Mouse (Mus musculus): ENCODE results near the gene Hmgxb4. TPM values are rescaled to one million over a fixed set of nuclear protein-coding genes. Genes with fewer than 3 reads are reported as not detected.
A peak's percentile ranks its signal among the peaks of the same experiment; 100 is the strongest.

The Hmgxb4 gene
- polyA plus RNA-seq, 1 experiment: 6.0 TPM

GRCm38 (mm10) chr8:74993475-74994451 is 607 bp downstream of the Hmgxb4 start:
- peak overlapping the region; percentile 66 for H3K27ac ChIP-seq (ENCODE audit: control insufficient read depth, insufficient read depth, low read depth, low read length)
- TF ChIP-seq POLR2A (IDR thresholded peaks at IDR 0.05; ENCODE audit: control insufficient read depth, low read depth, low read length) (peak; percentile 76), CTCF (IDR thresholded peaks at IDR 0.05; ENCODE audit: control insufficient read depth, insufficient read depth, insufficient replicate concordance, low read depth, low read length) (no peak)
- H3K4me3 ChIP-seq (ENCODE audit: control insufficient read depth, low read depth, low read length): peak overlapping the region; percentile 86
- H3K36me3 ChIP-seq (ENCODE audit: control insufficient read depth, insufficient read depth, low read length): no peaks in the 10 kb centered on the region
- H3K27me3 ChIP-seq (ENCODE audit: control insufficient read depth, insufficient read depth, low read length): no peaks in the 10 kb centered on the region
- H3K4me1 ChIP-seq (ENCODE audit: control insufficient read depth, insufficient read depth, low read length): peaks cover 6% of the 10 kb centered on the region

- TF ChIP-seq CTCF (IDR thresholded peaks at IDR 0.05; ENCODE audit: control insufficient read depth, insufficient read depth, insufficient replicate concordance, low read depth, low read length) (no peak), POLR2A (IDR thresholded peaks at IDR 0.05; ENCODE audit: control insufficient read depth, low read depth, low read length) (no peak)
- Histone ChIP-seq H3K4me3 (ENCODE audit: control insufficient read depth, low read depth, low read length) (peak overlapping the region; percentile 33), H3K27me3 (ENCODE audit: control insufficient read depth, insufficient read depth, low read length) (no peaks in the 10 kb centered on the region), H3K4me1 (ENCODE audit: control insufficient read depth, insufficient read depth, low read length) (peaks cover 6% of the 10 kb centered on the region), H3K36me3 (ENCODE audit: control insufficient read depth, insufficient read depth, low read length) (no peaks in the 10 kb centered on the region), H3K27ac (ENCODE audit: control insufficient read depth, insufficient read depth, low read depth, low read length) (peak overlapping the region; percentile 49)
These were observed 1.4 kb downstream of the Hmgxb4 start for GRCm38 (mm10) chr8:74994540-74994939.

- no peaks in the 10 kb centered on the region for H3K4me1 ChIP-seq (ENCODE audit: control insufficient read depth, insufficient read depth, low read length)
- peaks cover 1% of the 10 kb centered on the region; the same call in 1 of the 2 replicates for H3K36me3 ChIP-seq (ENCODE audit: control insufficient read depth, insufficient read depth, low read length)
- no peak overlapping the region for H3K27ac ChIP-seq (ENCODE audit: control insufficient read depth, insufficient read depth, low read depth, low read length)
- TF ChIP-seq POLR2A (IDR thresholded peaks at IDR 0.05; ENCODE audit: control insufficient read depth, low read depth, low read length): no peak
- no peak for TF ChIP-seq CTCF (IDR thresholded peaks at IDR 0.05; ENCODE audit: control insufficient read depth, insufficient read depth, insufficient replicate concordance, low read depth, low read length)
- H3K4me3 ChIP-seq (ENCODE audit: control insufficient read depth, low read depth, low read length): no peak overlapping the region
- H3K27me3 ChIP-seq (ENCODE audit: control insufficient read depth, insufficient read depth, low read length): no peaks in the 10 kb centered on the region
These were observed 7.3 kb downstream of the Hmgxb4 start for GRCm38 (mm10) chr8:75000431-75000830.

- Histone ChIP-seq H3K27me3 (ENCODE audit: control insufficient read depth, insufficient read depth, low read length) (no peaks in the 10 kb centered on the region), H3K4me3 (ENCODE audit: control insufficient read depth, low read depth, low read length) (no peak overlapping the region), H3K36me3 (ENCODE audit: control insufficient read depth, insufficient read depth, low read length) (no peaks in the 10 kb centered on the region), H3K4me1 (ENCODE audit: control insufficient read depth, insufficient read depth, low read length) (no peaks in the 10 kb centered on the region), H3K27ac (ENCODE audit: control insufficient read depth, insufficient read depth, low read depth, low read length) (no peak overlapping the region)
- no peak for TF ChIP-seq CTCF (IDR thresholded peaks at IDR 0.05; ENCODE audit: control insufficient read depth, insufficient read depth, insufficient replicate concordance, low read depth, low read length)
- no peak for TF ChIP-seq POLR2A (IDR thresholded peaks at IDR 0.05; ENCODE audit: control insufficient read depth, low read depth, low read length)
These were observed 15.7 kb downstream of the Hmgxb4 start for GRCm38 (mm10) chr8:75008826-75009225.

- Histone ChIP-seq H3K4me3 (ENCODE audit: control insufficient read depth, low read depth, low read length) (no peak overlapping the region), H3K4me1 (ENCODE audit: control insufficient read depth, insufficient read depth, low read length) (no peaks in the 10 kb centered on the region), H3K27me3 (ENCODE audit: control insufficient read depth, insufficient read depth, low read length) (no peaks in the 10 kb centered on the region), H3K36me3 (ENCODE audit: control insufficient read depth, insufficient read depth, low read length) (no peaks in the 10 kb centered on the region), H3K27ac (ENCODE audit: control insufficient read depth, insufficient read depth, low read depth, low read length) (no peak overlapping the region)
- TF ChIP-seq CTCF (IDR thresholded peaks at IDR 0.05; ENCODE audit: control insufficient read depth, insufficient read depth, insufficient replicate concordance, low read depth, low read length) (no peak), POLR2A (IDR thresholded peaks at IDR 0.05; ENCODE audit: control insufficient read depth, low read depth, low read length) (no peak)
These were observed 20.4 kb downstream of the Hmgxb4 start for GRCm38 (mm10) chr8:75013557-75013956.

- no peak overlapping the region for H3K4me3 ChIP-seq (ENCODE audit: control insufficient read depth, low read depth, low read length)
- TF ChIP-seq POLR2A (IDR thresholded peaks at IDR 0.05; ENCODE audit: control insufficient read depth, low read depth, low read length): no peak
- TF ChIP-seq CTCF (IDR thresholded peaks at IDR 0.05; ENCODE audit: control insufficient read depth, insufficient read depth, insufficient replicate concordance, low read depth, low read length): no peak
- H3K36me3 ChIP-seq (ENCODE audit: control insufficient read depth, insufficient read depth, low read length): no peaks in the 10 kb centered on the region
- H3K27me3 ChIP-seq (ENCODE audit: control insufficient read depth, insufficient read depth, low read length): no peaks in the 10 kb centered on the region
- H3K27ac ChIP-seq (ENCODE audit: control insufficient read depth, insufficient read depth, low read depth, low read length): no peak overlapping the region
- no peaks in the 10 kb centered on the region for H3K4me1 ChIP-seq (ENCODE audit: control insufficient read depth, insufficient read depth, low read length)
These were observed 20.8 kb downstream of the Hmgxb4 start for GRCm38 (mm10) chr8:75013964-75014363.

- TF ChIP-seq CTCF (IDR thresholded peaks at IDR 0.05; ENCODE audit: control insufficient read depth, insufficient read depth, insufficient replicate concordance, low read depth, low read length) (no peak), POLR2A (IDR thresholded peaks at IDR 0.05; ENCODE audit: control insufficient read depth, low read depth, low read length) (no peak)
- Histone ChIP-seq H3K4me3 (ENCODE audit: control insufficient read depth, low read depth, low read length) (no peak overlapping the region), H3K4me1 (ENCODE audit: control insufficient read depth, insufficient read depth, low read length) (no peaks in the 10 kb centered on the region), H3K27me3 (ENCODE audit: control insufficient read depth, insufficient read depth, low read length) (no peaks in the 10 kb centered on the region), H3K27ac (ENCODE audit: control insufficient read depth, insufficient read depth, low read depth, low read length) (no peak overlapping the region), H3K36me3 (ENCODE audit: control insufficient read depth, insufficient read depth, low read length) (no peaks in the 10 kb centered on the region)
These were observed 22.8 kb downstream of the Hmgxb4 start for GRCm38 (mm10) chr8:75015981-75016380.
